Mouse (Mus musculus): ENCODE measurements around the gene Azin2.

GRCm38 (mm10) chr4:128962926-128963290 lies 666 bp upstream of the Azin2 start:
- no peak for TF ChIP-seq CTCF (IDR thresholded peaks at IDR 0.05; ENCODE audit: low read depth, low read length)
- TF ChIP-seq POLR2A (IDR thresholded peaks at IDR 0.05; ENCODE audit: insufficient read depth, low read length), result no peak
- no peak for TF ChIP-seq EP300 (IDR thresholded peaks at IDR 0.05; ENCODE audit: insufficient read depth, low read depth, low read length)

Measured in ES-Bruce4 (cell line).